Mouse (Mus musculus) intestine, embryonic 14.5 days (tissue): ENCODE data around the gene Os9. TPM values are rescaled to one million over a fixed set of nuclear protein-coding genes. Genes with fewer than 3 reads are reported as not detected.

Experiments used
- ATAC-seq: fragments of 200-750 bp; cut with Nextera tagmentation; replicated peaks from 2 replicates; pipeline ENCODE4 v1.8.0; 2017; ENCODE audit warnings: low read depth, moderate number of reproducible peaks, moderate TSS enrichment, moderate library complexity; ENCODE audit not compliant: low FRiP score, low TSS enrichment
- DNase-seq: peaks from one replicate; pipeline ENCODE4 v3.0.0-alpha.2; 2018; ENCODE audit warnings: low spot score
- H3K27ac ChIP-seq: fragments of 300-500 bp; sonication (generic); 2 replicates; pipeline ENCODE4 v1.5.1; 2014; ENCODE audit warnings: low read depth, mild to moderate bottlenecking, control low read depth
- H3K27me3 ChIP-seq: fragments of 300-500 bp; sonication (generic); replicated peaks from 2 replicates; pipeline ENCODE4 v1.6.1; 2014; ENCODE audit warnings: low read length, control low read depth; ENCODE audit not compliant: control insufficient read depth, insufficient read depth
- H3K36me3 ChIP-seq: fragments of 300-500 bp; sonication (generic); 2 replicates; pipeline ENCODE4 v1.6.1; 2014; ENCODE audit warnings: low read length, control low read depth; ENCODE audit not compliant: control insufficient read depth, insufficient read depth
- H3K4me1 ChIP-seq: fragments of 300-500 bp; sonication (generic); replicated peaks from 2 replicates; pipeline ENCODE4 v1.6.1; 2014; ENCODE audit warnings: low read length, control low read depth, mixed read lengths; ENCODE audit not compliant: control insufficient read depth, insufficient read depth
- H3K4me2 ChIP-seq: fragments of 300-500 bp; sonication (generic); 2 replicates; pipeline ENCODE4 v1.6.1; 2014; ENCODE audit warnings: low read length
- H3K4me3 ChIP-seq: fragments of 300-500 bp; sonication (generic); 2 replicates; pipeline ENCODE4 v1.5.1; 2014; ENCODE audit warnings: low read depth, low read length, control low read depth, mixed read lengths
- H3K9ac ChIP-seq: fragments of 300-500 bp; sonication (generic); 2 replicates; pipeline ENCODE4 v1.6.1; 2014; ENCODE audit warnings: mild to moderate bottlenecking, low read length
- H3K9me3 ChIP-seq: fragments of 300-500 bp; sonication (generic); 2 replicates; pipeline ENCODE4 v1.6.1; 2016; ENCODE audit warnings: low read length, control low read depth; ENCODE audit not compliant: control insufficient read depth
- WGBS: fragments of 180-500 bp; shearing (Covaris S2); extraction: QIAGEN DNeasy Blood & Tissue Kit; methylation state at CpG from one replicate; pipeline ENCODE4 v1.1.7; 2014; 5-methylcytosine and 5-hydroxymethylcytosine counted together
- polyA plus RNA-seq: library from polyadenylated mRNA; unstranded; fragments of >200 nt; fragmentation: Nextera tagmentation; extraction: Ambion mirVana; gene quantifications from 2 replicates; pipeline ENCODE4 v1.2.1, GENCODE M21; 2014

Gene Os9
- polyA plus RNA-seq, 1 experiment from 2014 or later: 51.6 TPM

DNA sequence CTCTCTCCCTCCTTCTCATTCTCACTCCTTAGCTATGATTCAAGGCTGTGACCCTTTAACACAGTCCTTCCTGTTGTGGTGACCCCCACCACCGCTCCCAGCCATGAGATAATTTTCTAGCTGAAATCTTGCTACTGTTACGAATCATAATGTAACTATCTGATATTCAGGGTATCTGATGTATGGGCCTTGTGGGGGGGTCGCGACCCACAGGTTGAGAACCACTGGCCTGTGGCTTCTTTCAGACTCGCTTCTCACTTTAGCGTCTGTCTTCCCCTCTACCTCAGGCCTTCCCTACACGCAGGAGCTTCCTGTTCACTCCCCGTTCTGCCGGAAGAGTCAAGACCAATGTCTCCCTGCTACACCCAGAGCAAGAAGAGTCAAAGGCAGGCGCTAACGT lies 2.5 kb downstream of the Os9 start:
- no peaks in the 10 kb centered on the region for H3K27me3 ChIP-seq
- ATAC-seq (no peak), DNase-seq (no peak)
- H3K9ac ChIP-seq: no peak overlapping the region
- no peak overlapping the region for H3K4me3 ChIP-seq
- H3K36me3 ChIP-seq: peaks cover 42% of the 10 kb centered on the region
- whole genome bisulfite sequencing: 93% methylated on average over 11 of the region's 11 CpGs
- no peaks in the 10 kb centered on the region for H3K9me3 ChIP-seq
- peaks cover 13% of the 10 kb centered on the region for H3K4me1 ChIP-seq
- no peak overlapping the region for H3K27ac ChIP-seq
- no peak overlapping the region for H3K4me2 ChIP-seq

DNA sequence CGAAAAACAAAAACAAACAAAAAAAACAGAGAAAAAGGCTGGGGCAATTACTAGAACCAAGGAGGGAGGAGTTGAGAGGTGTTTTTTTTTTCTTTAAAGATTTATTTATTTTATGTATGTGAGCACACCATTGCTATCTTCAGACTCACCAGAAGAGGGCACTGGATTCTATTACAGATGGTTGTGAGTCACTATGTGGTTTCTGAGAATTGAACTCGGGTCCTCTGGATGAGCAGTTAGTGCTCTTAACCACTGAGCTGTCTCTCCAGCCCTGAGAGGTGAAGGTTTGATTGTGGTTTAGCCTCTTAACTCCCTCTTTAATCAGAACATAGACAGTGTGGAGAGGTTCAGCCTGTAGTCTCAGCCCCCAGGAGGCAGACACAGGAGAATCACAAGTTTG lies 5.9 kb downstream of the Os9 start:
- H3K27ac ChIP-seq: no peak overlapping the region
- no peaks in the 10 kb centered on the region for H3K9me3 ChIP-seq
- no peak overlapping the region for H3K4me2 ChIP-seq
- no peak overlapping the region for H3K4me3 ChIP-seq
- ATAC-seq (no peak), DNase-seq (no peak)
- H3K4me1 ChIP-seq: 0 out of 2 replicates have a peak, but pooled peaks cover under 1% of the 10 kb centered on the region
- no peaks in the 10 kb centered on the region for H3K27me3 ChIP-seq
- peaks cover 48% of the 10 kb centered on the region for H3K36me3 ChIP-seq
- no peak overlapping the region for H3K9ac ChIP-seq
- WGBS: 87% methylated on average over 2 of the region's 2 CpGs

DNA sequence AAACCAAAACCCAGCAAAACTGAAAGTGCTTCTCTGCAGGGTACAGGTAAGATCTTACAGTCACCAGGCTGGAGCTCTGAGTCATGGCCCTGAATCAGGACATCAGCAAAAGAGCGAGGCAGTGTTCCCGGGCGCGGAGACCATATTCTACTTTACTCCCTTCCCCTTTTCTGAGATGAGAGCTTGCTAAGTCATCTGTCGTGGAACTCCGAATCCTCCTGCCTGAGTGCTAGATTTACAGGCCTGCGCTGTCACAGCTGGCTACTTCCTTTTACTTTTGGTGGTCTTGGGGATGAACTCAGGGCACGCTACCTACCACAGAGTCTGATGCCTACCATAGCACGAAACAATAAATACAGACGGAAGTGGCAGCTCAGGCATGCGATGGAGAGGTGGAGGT lies 6.5 kb downstream of the Os9 start:
- H3K9ac ChIP-seq: no peak overlapping the region
- DNase-seq (no peak), ATAC-seq (no peak)
- 93% methylated on average over 11 of the region's 11 CpGs for WGBS
- no peaks in the 10 kb centered on the region for H3K9me3 ChIP-seq
- H3K27ac ChIP-seq: no peak overlapping the region
- H3K27me3 ChIP-seq: no peaks in the 10 kb centered on the region
- peaks cover 45% of the 10 kb centered on the region for H3K36me3 ChIP-seq
- H3K4me1 ChIP-seq: no peaks in the 10 kb centered on the region
- no peak overlapping the region for H3K4me3 ChIP-seq
- H3K4me2 ChIP-seq: no peak overlapping the region

DNA sequence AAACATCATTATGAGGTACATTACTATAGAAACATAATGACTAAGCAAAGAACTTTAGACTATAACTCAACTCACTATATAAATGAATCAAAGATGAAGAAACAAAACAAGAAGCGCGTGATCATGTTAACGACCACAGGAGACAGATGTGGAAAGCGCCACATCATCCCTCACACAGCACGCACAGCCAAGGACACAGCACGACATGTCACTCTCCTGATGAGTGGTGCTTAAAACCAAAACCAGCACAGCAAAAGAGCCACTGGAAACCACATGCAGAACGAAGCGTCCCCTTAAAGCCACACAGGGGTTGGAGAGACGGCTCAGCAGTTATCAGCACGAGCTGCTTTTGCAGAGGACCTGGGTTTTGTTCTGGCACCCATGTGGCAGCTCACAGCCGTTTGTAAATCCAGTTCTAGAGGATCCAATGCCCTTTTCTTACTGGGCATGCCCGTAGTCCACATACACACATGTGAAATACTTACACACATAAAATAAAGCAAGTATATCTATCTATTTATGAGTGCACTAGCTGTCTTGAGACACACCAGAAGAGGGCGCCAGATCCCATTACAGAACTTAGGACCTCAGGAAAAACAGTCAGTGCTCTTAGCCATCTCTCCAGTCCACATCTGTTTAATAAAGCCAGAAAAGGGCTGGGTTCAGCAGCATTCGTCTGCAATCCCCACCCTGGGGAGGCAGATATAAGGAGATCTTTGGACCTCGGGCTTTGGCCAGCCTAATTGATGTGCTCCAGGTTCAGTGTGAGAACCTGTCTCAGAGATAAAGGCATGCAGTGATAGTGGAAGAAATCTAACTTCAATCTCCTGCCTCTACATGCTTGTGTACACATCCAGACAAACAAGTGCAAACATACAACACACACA lies 9.7 kb downstream of the Os9 start:
- no peak overlapping the region for H3K9ac ChIP-seq
- H3K4me3 ChIP-seq: no peak overlapping the region
- no peaks in the 10 kb centered on the region for H3K4me1 ChIP-seq
- ATAC-seq: no peak
- H3K27ac ChIP-seq: no peak overlapping the region
- H3K36me3 ChIP-seq: peaks cover 15% of the 10 kb centered on the region
- H3K9me3 ChIP-seq: no peaks in the 10 kb centered on the region
- H3K4me2 ChIP-seq: no peak overlapping the region
- no peak for DNase-seq
- 88% methylated on average over 15 of the region's 15 CpGs for WGBS
- H3K27me3 ChIP-seq: no peaks in the 10 kb centered on the region

DNA sequence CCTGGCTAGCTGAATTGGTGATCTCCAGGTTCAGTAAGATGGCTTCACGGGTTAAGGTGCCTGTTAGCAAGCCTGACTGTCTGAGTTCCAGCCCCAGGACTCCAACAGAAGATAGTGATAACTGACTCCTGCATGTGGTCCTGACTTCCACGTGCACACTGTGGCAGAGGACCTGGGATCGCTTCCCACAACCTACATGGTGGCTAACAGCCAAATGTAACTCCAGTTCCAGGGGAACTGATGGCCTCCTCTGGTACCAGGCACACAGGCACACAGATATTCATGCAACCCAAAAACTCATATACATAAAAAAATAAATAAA lies 12.7 kb downstream of the Os9 start:
- H3K36me3 ChIP-seq: peaks cover 5% of the 10 kb centered on the region; the same call in 1 of the 2 replicates
- H3K4me1 ChIP-seq: no peaks in the 10 kb centered on the region
- ATAC-seq (no peak), DNase-seq (no peak)
- H3K27ac ChIP-seq: no peak overlapping the region
- 75% methylated on average over 3 of the region's 3 CpGs for WGBS
- no peak overlapping the region for H3K4me2 ChIP-seq
- no peaks in the 10 kb centered on the region for H3K9me3 ChIP-seq
- no peak overlapping the region for H3K4me3 ChIP-seq
- no peaks in the 10 kb centered on the region for H3K27me3 ChIP-seq
- H3K9ac ChIP-seq: no peak overlapping the region

DNA sequence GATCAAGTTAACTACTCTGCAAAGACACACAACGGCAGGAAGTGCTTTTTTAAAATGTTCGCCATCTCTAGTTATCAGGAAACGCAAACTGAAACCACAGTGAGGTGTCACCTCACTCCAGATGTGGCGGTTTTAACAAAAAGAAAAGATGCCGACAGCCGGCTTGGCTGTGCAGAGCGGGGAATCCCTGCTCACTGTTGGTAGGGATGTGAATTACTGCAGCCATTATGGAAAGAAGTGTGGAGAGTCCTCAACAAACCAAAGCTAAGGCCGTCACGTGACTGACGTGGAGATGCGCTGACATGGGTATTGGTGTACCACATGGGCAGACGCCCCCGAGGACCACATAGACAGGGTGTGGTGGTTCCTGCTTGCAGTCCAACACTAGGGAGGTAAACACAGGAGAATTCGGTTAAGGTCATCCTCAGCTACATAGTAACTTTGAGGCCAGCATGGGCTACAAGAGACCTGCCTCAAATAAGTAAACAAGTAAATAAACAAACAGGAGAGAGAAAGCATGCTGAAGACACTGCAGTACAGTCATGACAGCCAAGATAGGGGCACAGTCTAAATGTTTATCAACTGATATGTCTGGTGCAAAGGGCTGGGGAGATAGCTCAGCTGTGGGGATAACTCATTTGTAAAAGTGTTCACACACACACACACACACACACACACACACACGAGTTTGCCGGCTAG lies 13.2 kb downstream of the Os9 start:
- Histone ChIP-seq H3K27me3 (no peaks in the 10 kb centered on the region), H3K9me3 (no peaks in the 10 kb centered on the region), H3K4me3 (no peak overlapping the region), H3K9ac (no peak overlapping the region), H3K4me1 (no peaks in the 10 kb centered on the region), H3K36me3 (peaks cover 3% of the 10 kb centered on the region; the same call in 1 of the 2 replicates), H3K4me2 (no peak overlapping the region), H3K27ac (no peak overlapping the region)
- DNase-seq (no peak), ATAC-seq (no peak)
- WGBS: 86% methylated on average over 16 of the region's 16 CpGs

DNA sequence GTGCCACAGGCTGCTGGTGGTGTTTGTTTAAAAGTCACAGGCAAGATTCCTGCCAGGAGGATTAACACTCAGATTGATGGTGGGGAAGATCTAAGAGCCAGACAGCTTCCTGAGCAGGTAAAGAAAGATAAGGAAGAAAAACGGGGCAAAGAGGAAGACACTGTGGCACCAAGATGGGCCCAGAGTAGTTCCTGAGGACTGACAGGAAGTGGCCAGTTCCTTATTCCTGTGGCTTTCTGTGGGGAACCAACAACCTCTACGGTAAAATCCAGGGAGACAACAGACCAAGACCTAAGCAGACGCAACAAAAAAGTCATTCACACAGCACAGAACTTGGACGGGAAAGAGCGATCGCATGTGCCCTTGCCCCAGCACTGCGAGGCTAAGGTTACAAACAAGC lies 17.3 kb downstream of the Os9 start:
- Histone ChIP-seq H3K36me3 (peaks cover 9% of the 10 kb centered on the region), H3K27me3 (no peaks in the 10 kb centered on the region), H3K27ac (no peak overlapping the region), H3K9ac (no peak overlapping the region), H3K4me2 (no peak overlapping the region), H3K9me3 (no peaks in the 10 kb centered on the region), H3K4me1 (no peaks in the 10 kb centered on the region), H3K4me3 (no peak overlapping the region)
- DNase-seq (no peak), ATAC-seq (no peak)
- WGBS: 63% methylated on average over 7 of the region's 7 CpGs

DNA sequence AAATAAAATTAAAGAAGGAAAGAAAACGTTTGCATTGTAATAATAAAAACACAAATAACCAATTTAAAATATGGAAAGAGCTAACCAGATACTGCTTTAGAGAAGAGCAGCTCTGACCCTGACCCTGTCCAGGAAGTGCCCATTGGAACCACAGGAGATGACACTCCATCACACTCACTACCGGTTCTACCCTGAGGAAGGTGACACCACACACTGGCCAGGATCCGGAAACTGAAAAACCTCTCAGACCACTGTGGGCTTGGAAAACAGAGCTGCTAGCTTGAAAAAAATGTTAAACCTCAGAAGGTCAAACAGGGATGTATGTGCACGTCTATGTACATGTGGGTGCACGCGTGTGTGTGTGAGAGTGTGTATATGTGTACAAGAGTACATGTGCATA lies 19.8 kb downstream of the Os9 start:
- Histone ChIP-seq H3K9me3 (no peaks in the 10 kb centered on the region), H3K4me3 (no peak overlapping the region), H3K27ac (no peak overlapping the region), H3K36me3 (peaks cover 31% of the 10 kb centered on the region), H3K4me2 (no peak overlapping the region), H3K4me1 (no peaks in the 10 kb centered on the region), H3K9ac (no peak overlapping the region), H3K27me3 (no peaks in the 10 kb centered on the region)
- no peak for DNase-seq
- ATAC-seq: no peak
- WGBS: 86% methylated on average over 6 of the region's 6 CpGs

DNA sequence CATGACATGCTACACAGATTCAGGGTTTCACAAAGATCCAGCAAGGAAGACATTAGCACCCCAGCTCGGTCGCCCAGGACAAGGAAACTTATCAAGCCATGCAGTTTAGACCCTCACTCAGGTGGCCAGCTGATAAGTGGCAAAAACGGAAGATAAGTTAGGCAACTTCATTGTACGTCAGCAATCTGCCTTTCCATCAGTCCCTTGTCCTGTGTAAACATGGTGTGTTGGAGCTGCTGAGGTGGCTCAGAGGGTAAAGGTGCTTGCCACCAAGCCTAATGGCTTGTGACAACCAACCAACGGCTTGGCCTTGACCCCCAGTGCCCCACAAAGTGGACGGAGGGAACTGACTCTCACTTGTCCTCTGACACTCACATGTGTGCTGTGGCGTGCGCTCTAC lies 20.5 kb downstream of the Os9 start:
- peaks cover 36% of the 10 kb centered on the region for H3K36me3 ChIP-seq
- H3K9ac ChIP-seq: no peak overlapping the region
- H3K27me3 ChIP-seq: no peaks in the 10 kb centered on the region
- H3K4me1 ChIP-seq: no peaks in the 10 kb centered on the region
- 78% methylated on average over 8 of the region's 8 CpGs for WGBS
- no peak overlapping the region for H3K27ac ChIP-seq
- H3K9me3 ChIP-seq: no peaks in the 10 kb centered on the region
- DNase-seq: no peak
- no peak overlapping the region for H3K4me3 ChIP-seq
- ATAC-seq: no peak
- H3K4me2 ChIP-seq: no peak overlapping the region
